Mouse (Mus musculus): Measurements from ENCODE around the gene 1700084M14Rik. TPM values are rescaled to one million over a fixed set of nuclear protein-coding genes. Genes with fewer than 3 reads are reported as not detected.
"Not testable (repeated sequence)": the region's sequence is repeated elsewhere in the genome, so short reads cannot be mapped to it uniquely, and the experiment has no call there.

Gene 1700084M14Rik
- not detected in 2 replicates for polyA plus RNA-seq (2014; fragmentation: Nextera tagmentation; extraction: Ambion mirVana)

GRCm38 (mm10) chrX:91575811-91576210 lies at the start of gene 1700084M14Rik:
Gene 1700084M14Rik, minus strand, starts transcription at chrX:91575911.
- not testable (repeated sequence) for H3K4me1 ChIP-seq (replicated peaks; ENCODE audit: control insufficient read depth, insufficient read depth, low read length); H3K27ac ChIP-seq (ENCODE audit: low read depth, low read length); H3K4me3 ChIP-seq (ENCODE audit: low read depth, low read length); H3K9ac ChIP-seq (ENCODE audit: low read length); H3K27me3 ChIP-seq (ENCODE audit: control insufficient read depth, insufficient read depth, low read length); DNase-seq (ENCODE audit: low spot score); ATAC-seq (replicated peaks; ENCODE audit: low FRiP score); H3K4me2 ChIP-seq (ENCODE audit: low read depth, low read length, severe bottlenecking); H3K9me3 ChIP-seq (ENCODE audit: control insufficient read depth, low read length); H3K36me3 ChIP-seq (ENCODE audit: control insufficient read depth, insufficient read depth, low read length)
- 88% methylated on average over 3 of the region's 3 CpGs for WGBS

Other genes starting within 250 kb of the 1700084M14Rik start
- not detected in 2 replicates for gene Mageb2, start 244.2 kb downstream of the 1700084M14Rik start, polyA plus RNA-seq (2014; fragmentation: Nextera tagmentation; extraction: Ambion mirVana)
- not detected in 2 replicates for gene Gm5072, start 183.4 kb downstream of the 1700084M14Rik start, polyA plus RNA-seq (2014; fragmentation: Nextera tagmentation; extraction: Ambion mirVana)
- gene Gm8914, start 95.8 kb downstream of the 1700084M14Rik start, polyA plus RNA-seq (2014; fragmentation: Nextera tagmentation; extraction: Ambion mirVana): not detected in 2 replicates
- not detected in 2 replicates for gene Gm14781, start 56.3 kb upstream of the 1700084M14Rik start, polyA plus RNA-seq (2014; fragmentation: Nextera tagmentation; extraction: Ambion mirVana)
- not detected in 2 replicates for gene Mageb5, start 207.1 kb upstream of the 1700084M14Rik start, polyA plus RNA-seq (2014; fragmentation: Nextera tagmentation; extraction: Ambion mirVana)

Data from forebrain, embryonic 11.5 days (tissue).